Mouse (Mus musculus) ES-E14 (cell line): ENCODE measurements around the gene 1810013L24Rik. TPM values are rescaled to one million over a fixed set of nuclear protein-coding genes. Genes with fewer than 3 reads are reported as not detected.

Experiments used
- DNase-seq: peaks from one replicate; pipeline ENCODE4 v3.0.0-alpha.2; 2013; ENCODE audit warnings: low read depth, low spot score
- H3K27ac ChIP-seq: 2 replicates; pipeline ENCODE4 v1.5.1; 2012; ENCODE audit warnings: low read depth, mild to moderate bottlenecking, low read length, moderate library complexity, mixed read lengths; ENCODE audit not compliant: poor library complexity, insufficient read depth, severe bottlenecking
- H3K36me3 ChIP-seq: 2 replicates; pipeline ENCODE4 v1.6.1; 2012; ENCODE audit warnings: mild to moderate bottlenecking, low read length, moderate library complexity, mixed read lengths; ENCODE audit not compliant: control insufficient read depth, poor library complexity, insufficient read depth, severe bottlenecking
- H3K4me1 ChIP-seq, 2 experiments: fragments of 150-350 bp in 1 of 2; sonication (generic) in 1 of 2; 2 replicates each; pipeline ENCODE4 v1.6.1; 2012; ENCODE audit warnings: low read length in 2 of 2, mild to moderate bottlenecking in 1 of 2, mixed read lengths in 1 of 2; ENCODE audit not compliant: control insufficient read depth in 2 of 2, insufficient read depth in 2 of 2, poor library complexity in 1 of 2
- H3K4me3 ChIP-seq, 2 experiments: fragments of 150-350 bp in 1 of 2; sonication (generic) in 1 of 2; 2 replicates each; pipeline ENCODE4 v1.5.1; 2012; ENCODE audit warnings: low read length in 2 of 2, low read depth in 1 of 2, mild to moderate bottlenecking in 1 of 2, mixed read lengths in 1 of 2; ENCODE audit not compliant: insufficient read depth in 1 of 2, poor library complexity in 1 of 2, severe bottlenecking in 1 of 2
- H3K9ac ChIP-seq: 2 replicates; pipeline ENCODE4 v1.6.1; 2012; ENCODE audit warnings: low read depth, mild to moderate bottlenecking, low read length, mixed read lengths; ENCODE audit not compliant: poor library complexity, insufficient read depth, severe bottlenecking
- H3K9me3 ChIP-seq: fragments of 150-350 bp; sonication (generic); 2 replicates; pipeline ENCODE4 v1.6.1; 2012; ENCODE audit warnings: low read depth, mild to moderate bottlenecking, low read length; ENCODE audit not compliant: control insufficient read depth, insufficient read depth
- CHD2 ChIP-seq: IDR thresholded peaks from 2 replicates; pipeline ENCODE4 v1.6.1; 2014; ENCODE audit warnings: mild to moderate bottlenecking, low read depth, low read length, inconsistent platforms
- HCFC1 ChIP-seq: IDR thresholded peaks from 2 replicates; pipeline ENCODE4 v1.6.1; 2012; ENCODE audit warnings: low read length, inconsistent platforms, borderline replicate concordance; ENCODE audit not compliant: insufficient read depth
- MAFK ChIP-seq: IDR thresholded peaks from 2 replicates; pipeline ENCODE4 v1.6.1; 2014; ENCODE audit warnings: mild to moderate bottlenecking, low read depth, low read length, inconsistent platforms; ENCODE audit not compliant: insufficient read depth
- ZC3H11A ChIP-seq: IDR thresholded peaks from 2 replicates; pipeline ENCODE4 v1.6.1; 2012; ENCODE audit warnings: low read depth, mild to moderate bottlenecking, inconsistent platforms, low read length, borderline replicate concordance
- ZNF384 ChIP-seq: IDR thresholded peaks from 2 replicates; pipeline ENCODE4 v1.6.1; 2012; ENCODE audit warnings: low read depth, low read length, inconsistent platforms
- in situ Hi-C, 2 experiments: fragments of 600-800 bp; cut with MboI; formaldehyde crosslinking; loops; one replicate each; pipeline ENCODE4 v1.15.1; 2025; ENCODE audit warnings: low sequenced_read_pairs in 2 of 2, inconsistent platforms in 1 of 2; ENCODE audit not compliant: unreplicated experiment in 2 of 2
- total RNA-seq: library from RNA; depleted of rRNA; stranded (reverse); fragments of 300-350 nt; gene quantifications from 2 replicates; pipeline ENCODE4 v1.2.3, GENCODE M21; 2012

1810013L24Rik gene
- total RNA-seq, 1 experiment = 47.4 TPM

DNA sequence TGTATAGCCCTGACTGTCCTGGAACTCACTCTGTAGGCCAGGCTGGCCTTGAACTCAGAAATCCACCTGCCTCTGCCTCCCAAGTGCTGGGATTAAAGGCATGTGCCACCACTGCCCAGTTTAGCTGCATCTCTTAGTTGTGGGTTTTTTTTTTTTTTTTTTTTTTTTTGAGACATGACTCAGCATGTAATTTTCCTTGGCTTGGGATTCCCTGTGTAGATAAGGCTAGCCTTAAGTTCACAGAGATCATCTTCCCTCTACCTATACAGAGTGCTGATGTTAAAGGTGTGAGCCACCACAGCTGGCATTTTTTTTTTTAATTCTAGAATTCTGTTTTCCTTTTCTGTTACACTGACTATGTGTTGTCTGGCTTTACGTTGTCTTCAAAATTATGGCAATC, 7.7 kb downstream of the 1810013L24Rik start:
- peaks cover 11% of the 10 kb centered on the region for H3K36me3 ChIP-seq
- H3K9ac ChIP-seq = no peak overlapping the region
- TF ChIP-seq HCFC1 (no peak), CHD2 (no peak), ZNF384 (no peak), ZC3H11A (no peak), MAFK (peak; percentile 20; the same call in 1 of the 2 replicates)
- H3K4me1 ChIP-seq = peaks cover 5 to 15% of the 10 kb centered on the region in 2 experiments
- no peak overlapping the region for H3K4me3 ChIP-seq
- peak overlapping the region; percentile 92; the same call in 1 of the 2 replicates for H3K27ac ChIP-seq
- no peaks in the 10 kb centered on the region for H3K9me3 ChIP-seq
- no peak for DNase-seq
- in situ Hi-C loops = no loop called here

DNA sequence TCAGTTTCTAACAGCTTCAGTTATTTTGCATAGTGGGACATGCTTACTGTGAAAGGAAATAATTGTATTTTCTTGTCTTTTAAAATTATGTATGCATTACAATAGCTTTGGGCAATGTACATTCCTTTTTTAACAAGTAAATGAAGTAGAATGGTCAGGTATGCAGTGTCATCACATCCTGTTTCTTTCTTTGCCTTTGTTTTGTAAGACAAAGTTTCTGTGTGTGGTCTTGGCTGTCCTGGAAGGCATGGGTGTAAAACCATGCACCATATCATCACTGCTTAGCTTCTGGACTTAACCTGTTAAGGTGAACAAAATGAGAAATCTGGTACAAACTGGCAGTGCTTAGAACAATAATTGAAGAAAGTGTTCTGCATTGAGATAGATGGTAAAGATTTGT, 9.0 kb downstream of the 1810013L24Rik start:
- Histone ChIP-seq H3K36me3 (peaks cover 17% of the 10 kb centered on the region), H3K4me1 (peaks cover 5 to 14% of the 10 kb centered on the region in 2 experiments; a peak in 3 of 4 replicates), H3K9ac (no peak overlapping the region), H3K4me3 (no peak overlapping the region), H3K27ac (peak overlapping the region; percentile 78; the same call in 1 of the 2 replicates), H3K9me3 (no peaks in the 10 kb centered on the region)
- in situ Hi-C loops = no loop called here
- no peak for DNase-seq
- TF ChIP-seq HCFC1 (no peak), ZC3H11A (no peak), CHD2 (0 out of 2 replicates have a peak, but pooled peaks have one; percentile 28), MAFK (no peak), ZNF384 (no peak)

DNA sequence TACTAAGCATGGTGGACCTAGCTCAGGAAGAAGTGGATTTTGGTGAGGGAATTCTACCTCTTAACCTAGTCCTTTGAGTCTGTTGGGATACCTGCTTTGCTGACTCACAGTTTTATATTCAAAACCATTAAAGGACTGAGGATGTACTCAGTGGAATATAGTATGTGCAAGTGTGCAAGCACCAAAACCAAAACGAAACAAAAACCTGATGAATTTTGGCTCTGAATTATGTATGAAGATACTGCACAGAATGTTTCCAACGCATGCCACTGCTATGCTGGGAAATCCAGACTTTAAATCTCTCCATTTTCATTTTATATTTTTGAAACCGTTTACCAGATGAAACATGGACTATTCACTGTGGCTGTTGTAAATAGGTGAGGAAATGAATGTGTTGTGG, 10.7 kb downstream of the 1810013L24Rik start:
- H3K27ac ChIP-seq = no peak overlapping the region
- no peak for DNase-seq
- H3K9ac ChIP-seq = no peak overlapping the region
- H3K36me3 ChIP-seq = peaks cover 17% of the 10 kb centered on the region
- no peak for TF ChIP-seq MAFK
- TF ChIP-seq ZC3H11A = no peak
- no peak for TF ChIP-seq HCFC1
- in situ Hi-C loops = no loop called here
- peaks cover 5 to 10% of the 10 kb centered on the region in 2 experiments; a peak in 3 of 4 replicates for H3K4me1 ChIP-seq
- H3K4me3 ChIP-seq = no peak overlapping the region
- H3K9me3 ChIP-seq = no peaks in the 10 kb centered on the region

DNA sequence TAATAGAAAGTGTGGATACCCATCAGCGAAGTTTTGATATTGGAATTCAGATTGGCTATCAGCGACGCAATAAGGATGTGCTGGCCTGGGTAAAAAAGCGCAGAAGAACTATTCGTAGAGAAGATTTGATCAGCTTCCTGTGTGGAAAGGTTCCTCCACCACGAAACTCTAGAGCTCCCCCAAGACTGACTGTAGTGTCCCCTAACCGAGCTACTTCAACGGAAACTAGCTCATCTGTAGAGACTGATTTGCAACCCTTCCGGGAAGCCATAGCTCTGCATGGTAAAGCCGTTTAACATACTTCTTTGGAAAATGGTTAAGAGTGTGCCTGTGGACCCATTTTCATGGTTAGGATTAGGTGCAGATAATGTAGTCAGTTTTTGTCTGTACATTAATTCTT, 13.1 kb downstream of the 1810013L24Rik start:
- DNase-seq = no peak
- TF ChIP-seq MAFK (no peak), ZNF384 (no peak), ZC3H11A (no peak), HCFC1 (no peak), CHD2 (no peak)
- Histone ChIP-seq H3K4me3 (no peak overlapping the region), H3K36me3 (peaks cover 18% of the 10 kb centered on the region), H3K9ac (no peak overlapping the region), H3K27ac (no peak overlapping the region), H3K4me1 (peaks cover 7 to 8% of the 10 kb centered on the region in 2 experiments; a peak in 3 of 4 replicates), H3K9me3 (no peaks in the 10 kb centered on the region)
- in situ Hi-C loops = no loop called here

DNA sequence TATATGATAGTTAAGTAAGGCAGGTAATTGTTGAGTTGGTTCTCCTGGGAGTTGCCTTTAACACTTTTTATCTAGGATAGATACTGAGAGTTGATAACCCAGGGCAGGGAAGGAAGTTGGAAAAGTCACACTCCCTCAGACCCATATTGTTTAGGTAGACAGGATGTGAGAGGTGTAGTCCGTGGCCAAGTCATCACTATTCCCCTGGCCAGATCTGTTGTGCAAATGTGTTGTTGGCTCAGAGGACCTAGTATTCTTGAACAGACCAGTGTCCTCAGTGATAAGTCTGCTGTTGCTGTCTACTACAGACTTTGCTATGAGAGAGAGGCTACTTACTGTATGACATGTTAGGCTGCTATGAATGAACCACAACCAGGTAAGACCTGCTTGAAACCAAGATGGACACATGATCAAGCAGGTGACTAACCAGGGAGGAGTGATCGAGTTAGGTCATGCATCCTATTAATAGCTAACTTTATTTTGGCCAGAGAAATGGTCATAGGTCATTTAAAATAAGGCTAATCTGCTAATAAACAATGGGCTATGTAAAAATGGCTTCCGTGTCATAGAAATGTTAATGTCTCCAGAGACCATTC, 13.8 kb downstream of the 1810013L24Rik start:
- Histone ChIP-seq H3K9me3 (no peaks in the 10 kb centered on the region), H3K36me3 (peaks cover 16% of the 10 kb centered on the region), H3K4me1 (peaks cover 5 to 7% of the 10 kb centered on the region in 2 experiments; a peak in 3 of 4 replicates), H3K27ac (no peak overlapping the region), H3K4me3 (no peak overlapping the region), H3K9ac (no peak overlapping the region)
- TF ChIP-seq ZC3H11A = no peak
- TF ChIP-seq HCFC1 = no peak
- no peak for TF ChIP-seq CHD2
- TF ChIP-seq ZNF384 = no peak
- no peak for TF ChIP-seq MAFK
- no peak for DNase-seq
- in situ Hi-C loops = no loop called here
